Mouse (Mus musculus) neural tube, embryonic 10.5 days (tissue): ENCODE data around the gene Taco1.
A peak's percentile ranks its signal among the peaks of the same experiment; 100 is the strongest.

ENCODE experiments used
- DNase-seq: peaks from one replicate; pipeline ENCODE4 v3.0.0-alpha.2; 2017; ENCODE audit warnings: low spot score; ENCODE audit errors: extremely low spot score

Taco1 gene

GRCm38 (mm10) chr11:106061311-106061710, 4.5 kb upstream of the Taco1 start:
- DNase-seq = no peak

GRCm38 (mm10) chr11:106063756-106064155, 2.1 kb upstream of the Taco1 start:
- DNase-seq = no peak

GRCm38 (mm10) chr11:106065073-106065922, 563 bp upstream of the Taco1 start:
- no peak for DNase-seq

- DNase-seq = peak; percentile 75
Observed at GRCm38 (mm10) chr11:106066616-106067015, 755 bp downstream of the Taco1 start.

GRCm38 (mm10) chr11:106073774-106074173, 7.9 kb downstream of the Taco1 start:
- no peak for DNase-seq

- DNase-seq = peak; percentile 73
Observed at GRCm38 (mm10) chr11:106076321-106076720, 10.5 kb downstream of the Taco1 start.

- peak; percentile 96 for DNase-seq
Observed at GRCm38 (mm10) chr11:106083708-106084701, 18.1 kb downstream of the Taco1 start, which contains the start of gene Map3k3. TSS of gene Map3k3 (plus strand) at chr11:106084613.

GRCm38 (mm10) chr11:106084911-106085561, 19.2 kb downstream of the Taco1 start:
- DNase-seq = peak; percentile 83

GRCm38 (mm10) chr11:106098223-106098622, 32.4 kb downstream of the Taco1 start:
- DNase-seq = no peak

GRCm38 (mm10) chr11:106102866-106103265, 37.0 kb downstream of the Taco1 start:
- no peak for DNase-seq

- DNase-seq = no peak
Observed at GRCm38 (mm10) chr11:106106047-106106587, 40.3 kb downstream of the Taco1 start.

GRCm38 (mm10) chr11:106111688-106112087, 45.8 kb downstream of the Taco1 start:
- no peak for DNase-seq

- DNase-seq = no peak
Observed at GRCm38 (mm10) chr11:106122221-106122620, 56.4 kb downstream of the Taco1 start.

GRCm38 (mm10) chr11:106122736-106123135, 56.9 kb downstream of the Taco1 start:
- no peak for DNase-seq
